Mouse (Mus musculus): ENCODE results near the gene Cab39l. TPM values are rescaled to one million over a fixed set of nuclear protein-coding genes. Genes with fewer than 3 reads are reported as not detected.

The Cab39l gene
- polyA plus RNA-seq, 1 experiment from 2014 or later: 43.6 TPM

GRCm38 (mm10) chr14:59485247-59485810 is 44.6 kb downstream of the Cab39l start:
- Histone ChIP-seq H3K9ac (replicated peaks; ENCODE audit: low read length) (no peak overlapping the region), H3K4me3 (ENCODE audit: low read length) (no peak overlapping the region), H3K27me3 (ENCODE audit: insufficient read depth, low read length) (no peaks in the 10 kb centered on the region), H3K4me2 (replicated peaks; ENCODE audit: low read depth, low read length) (no peak overlapping the region), H3K36me3 (ENCODE audit: insufficient read depth, low read length) (no peaks in the 10 kb centered on the region), H3K27ac (ENCODE audit: low read length) (no peak overlapping the region), H3K9me3 (ENCODE audit: low read length) (no peaks in the 10 kb centered on the region), H3K4me1 (ENCODE audit: insufficient read depth, low read length) (no peaks in the 10 kb centered on the region)
- WGBS: 91% methylated on average over 4 of the region's 4 CpGs
- ATAC-seq (ENCODE audit: low FRiP score, low TSS enrichment): no peak

GRCm38 (mm10) chr14:59492376-59492775 is 51.6 kb downstream of the Cab39l start:
- H3K9me3 ChIP-seq (ENCODE audit: low read length): no peaks in the 10 kb centered on the region
- no peak for ATAC-seq (ENCODE audit: low FRiP score, low TSS enrichment)
- H3K9ac ChIP-seq (replicated peaks; ENCODE audit: low read length): no peak overlapping the region
- H3K27ac ChIP-seq (ENCODE audit: low read length): no peak overlapping the region
- no peaks in the 10 kb centered on the region for H3K36me3 ChIP-seq (ENCODE audit: insufficient read depth, low read length)
- H3K4me1 ChIP-seq (ENCODE audit: insufficient read depth, low read length): no peaks in the 10 kb centered on the region
- H3K27me3 ChIP-seq (ENCODE audit: insufficient read depth, low read length): no peaks in the 10 kb centered on the region
- no peak overlapping the region for H3K4me3 ChIP-seq (ENCODE audit: low read length)
- H3K4me2 ChIP-seq (replicated peaks; ENCODE audit: low read depth, low read length): no peak overlapping the region
- WGBS: 60% methylated on average over 4 of the region's 4 CpGs

- Histone ChIP-seq H3K4me1 (ENCODE audit: insufficient read depth, low read length) (no peaks in the 10 kb centered on the region), H3K36me3 (ENCODE audit: insufficient read depth, low read length) (no peaks in the 10 kb centered on the region), H3K4me3 (ENCODE audit: low read length) (no peak overlapping the region), H3K4me2 (replicated peaks; ENCODE audit: low read depth, low read length) (no peak overlapping the region), H3K9me3 (ENCODE audit: low read length) (no peaks in the 10 kb centered on the region), H3K27ac (ENCODE audit: low read length) (no peak overlapping the region), H3K9ac (replicated peaks; ENCODE audit: low read length) (no peak overlapping the region), H3K27me3 (ENCODE audit: insufficient read depth, low read length) (no peaks in the 10 kb centered on the region)
- WGBS: 83% methylated on average over 5 of the region's 5 CpGs
- no peak for ATAC-seq (ENCODE audit: low FRiP score, low TSS enrichment)
Measured at GRCm38 (mm10) chr14:59497928-59498327, 57.2 kb downstream of the Cab39l start.

GRCm38 (mm10) chr14:59504831-59505230 is 64.1 kb downstream of the Cab39l start:
- 94% methylated on average over 8 of the region's 8 CpGs for WGBS

GRCm38 (mm10) chr14:59506139-59506538 is 65.4 kb downstream of the Cab39l start:
- Histone ChIP-seq H3K9ac (replicated peaks; ENCODE audit: low read length) (no peak overlapping the region), H3K9me3 (ENCODE audit: low read length) (no peaks in the 10 kb centered on the region), H3K27me3 (ENCODE audit: insufficient read depth, low read length) (no peaks in the 10 kb centered on the region), H3K4me3 (ENCODE audit: low read length) (no peak overlapping the region), H3K4me2 (replicated peaks; ENCODE audit: low read depth, low read length) (no peak overlapping the region), H3K27ac (ENCODE audit: low read length) (no peak overlapping the region), H3K4me1 (ENCODE audit: insufficient read depth, low read length) (no peaks in the 10 kb centered on the region), H3K36me3 (ENCODE audit: insufficient read depth, low read length) (0 out of 2 replicates have a peak, but pooled peaks cover 5% of the 10 kb centered on the region)
- WGBS: 84% methylated on average over 4 of the region's 4 CpGs
- ATAC-seq (ENCODE audit: low FRiP score, low TSS enrichment): no peak

More at GRCm38 (mm10) chr14:59504831-59505230, 64.1 kb downstream of the Cab39l start:
- Histone ChIP-seq H3K4me3 (ENCODE audit: low read length) (no peak overlapping the region), H3K27ac (ENCODE audit: low read length) (no peak overlapping the region), H3K27me3 (ENCODE audit: insufficient read depth, low read length) (no peaks in the 10 kb centered on the region), H3K9ac (replicated peaks; ENCODE audit: low read length) (no peak overlapping the region), H3K4me2 (replicated peaks; ENCODE audit: low read depth, low read length) (no peak overlapping the region), H3K4me1 (ENCODE audit: insufficient read depth, low read length) (no peaks in the 10 kb centered on the region), H3K9me3 (ENCODE audit: low read length) (no peaks in the 10 kb centered on the region), H3K36me3 (ENCODE audit: insufficient read depth, low read length) (0 out of 2 replicates have a peak, but pooled peaks cover 5% of the 10 kb centered on the region)
- no peak for ATAC-seq (ENCODE audit: low FRiP score, low TSS enrichment)

- H3K27me3 ChIP-seq (ENCODE audit: insufficient read depth, low read length): no peaks in the 10 kb centered on the region
- no peak for ATAC-seq (ENCODE audit: low FRiP score, low TSS enrichment)
- no peak overlapping the region for H3K9ac ChIP-seq (replicated peaks; ENCODE audit: low read length)
- no peak overlapping the region for H3K27ac ChIP-seq (ENCODE audit: low read length)
- H3K4me3 ChIP-seq (ENCODE audit: low read length): no peak overlapping the region
- no peaks in the 10 kb centered on the region for H3K9me3 ChIP-seq (ENCODE audit: low read length)
- WGBS: 82% methylated on average over 6 of the region's 6 CpGs
- H3K4me2 ChIP-seq (replicated peaks; ENCODE audit: low read depth, low read length): no peak overlapping the region
- no peaks in the 10 kb centered on the region for H3K4me1 ChIP-seq (ENCODE audit: insufficient read depth, low read length)
- H3K36me3 ChIP-seq (ENCODE audit: insufficient read depth, low read length): no peaks in the 10 kb centered on the region
Measured at GRCm38 (mm10) chr14:59513922-59514444, 73.2 kb downstream of the Cab39l start.

GRCm38 (mm10) chr14:59525843-59526242 is 85.1 kb downstream of the Cab39l start:
- WGBS: 87% methylated on average over 5 of the region's 5 CpGs
- no peak overlapping the region for H3K4me3 ChIP-seq (ENCODE audit: low read length)
- H3K27me3 ChIP-seq (ENCODE audit: insufficient read depth, low read length): no peaks in the 10 kb centered on the region
- no peaks in the 10 kb centered on the region for H3K4me1 ChIP-seq (ENCODE audit: insufficient read depth, low read length)
- ATAC-seq (ENCODE audit: low FRiP score, low TSS enrichment): no peak
- no peaks in the 10 kb centered on the region for H3K9me3 ChIP-seq (ENCODE audit: low read length)
- no peak overlapping the region for H3K9ac ChIP-seq (replicated peaks; ENCODE audit: low read length)
- H3K36me3 ChIP-seq (ENCODE audit: insufficient read depth, low read length): no peaks in the 10 kb centered on the region
- no peak overlapping the region for H3K4me2 ChIP-seq (replicated peaks; ENCODE audit: low read depth, low read length)
- no peak overlapping the region for H3K27ac ChIP-seq (ENCODE audit: low read length)

GRCm38 (mm10) chr14:59530801-59531200 is 90.0 kb downstream of the Cab39l start:
- H3K4me3 ChIP-seq (ENCODE audit: low read length): no peak overlapping the region
- H3K9ac ChIP-seq (replicated peaks; ENCODE audit: low read length): no peak overlapping the region
- H3K4me1 ChIP-seq (ENCODE audit: insufficient read depth, low read length): no peaks in the 10 kb centered on the region
- H3K4me2 ChIP-seq (replicated peaks; ENCODE audit: low read depth, low read length): no peak overlapping the region
- no peaks in the 10 kb centered on the region for H3K27me3 ChIP-seq (ENCODE audit: insufficient read depth, low read length)
- no peak for ATAC-seq (ENCODE audit: low FRiP score, low TSS enrichment)
- 78% methylated on average over 1 of the region's 1 CpGs for WGBS
- H3K9me3 ChIP-seq (ENCODE audit: low read length): no peaks in the 10 kb centered on the region
- H3K27ac ChIP-seq (ENCODE audit: low read length): no peak overlapping the region
- H3K36me3 ChIP-seq (ENCODE audit: insufficient read depth, low read length): no peaks in the 10 kb centered on the region

- ATAC-seq (ENCODE audit: low FRiP score, low TSS enrichment): no peak
- Histone ChIP-seq H3K27ac (ENCODE audit: low read length) (no peak overlapping the region), H3K4me3 (ENCODE audit: low read length) (no peak overlapping the region), H3K9ac (replicated peaks; ENCODE audit: low read length) (no peak overlapping the region), H3K27me3 (ENCODE audit: insufficient read depth, low read length) (no peaks in the 10 kb centered on the region), H3K36me3 (ENCODE audit: insufficient read depth, low read length) (no peaks in the 10 kb centered on the region), H3K4me2 (replicated peaks; ENCODE audit: low read depth, low read length) (no peak overlapping the region), H3K9me3 (ENCODE audit: low read length) (no peaks in the 10 kb centered on the region), H3K4me1 (ENCODE audit: insufficient read depth, low read length) (no peaks in the 10 kb centered on the region)
- WGBS: 78% methylated on average over 1 of the region's 1 CpGs
Measured at GRCm38 (mm10) chr14:59532986-59533385, 92.2 kb downstream of the Cab39l start.

GRCm38 (mm10) chr14:59533908-59534307 is 93.1 kb downstream of the Cab39l start:
- Histone ChIP-seq H3K9me3 (ENCODE audit: low read length) (no peaks in the 10 kb centered on the region), H3K27ac (ENCODE audit: low read length) (no peak overlapping the region), H3K4me1 (ENCODE audit: insufficient read depth, low read length) (no peaks in the 10 kb centered on the region), H3K9ac (replicated peaks; ENCODE audit: low read length) (no peak overlapping the region), H3K36me3 (ENCODE audit: insufficient read depth, low read length) (no peaks in the 10 kb centered on the region), H3K4me2 (replicated peaks; ENCODE audit: low read depth, low read length) (no peak overlapping the region), H3K4me3 (ENCODE audit: low read length) (no peak overlapping the region), H3K27me3 (ENCODE audit: insufficient read depth, low read length) (no peaks in the 10 kb centered on the region)
- no peak for ATAC-seq (ENCODE audit: low FRiP score, low TSS enrichment)
